Mouse (Mus musculus): ENCODE data around the gene Mtnr1b.

DNA sequence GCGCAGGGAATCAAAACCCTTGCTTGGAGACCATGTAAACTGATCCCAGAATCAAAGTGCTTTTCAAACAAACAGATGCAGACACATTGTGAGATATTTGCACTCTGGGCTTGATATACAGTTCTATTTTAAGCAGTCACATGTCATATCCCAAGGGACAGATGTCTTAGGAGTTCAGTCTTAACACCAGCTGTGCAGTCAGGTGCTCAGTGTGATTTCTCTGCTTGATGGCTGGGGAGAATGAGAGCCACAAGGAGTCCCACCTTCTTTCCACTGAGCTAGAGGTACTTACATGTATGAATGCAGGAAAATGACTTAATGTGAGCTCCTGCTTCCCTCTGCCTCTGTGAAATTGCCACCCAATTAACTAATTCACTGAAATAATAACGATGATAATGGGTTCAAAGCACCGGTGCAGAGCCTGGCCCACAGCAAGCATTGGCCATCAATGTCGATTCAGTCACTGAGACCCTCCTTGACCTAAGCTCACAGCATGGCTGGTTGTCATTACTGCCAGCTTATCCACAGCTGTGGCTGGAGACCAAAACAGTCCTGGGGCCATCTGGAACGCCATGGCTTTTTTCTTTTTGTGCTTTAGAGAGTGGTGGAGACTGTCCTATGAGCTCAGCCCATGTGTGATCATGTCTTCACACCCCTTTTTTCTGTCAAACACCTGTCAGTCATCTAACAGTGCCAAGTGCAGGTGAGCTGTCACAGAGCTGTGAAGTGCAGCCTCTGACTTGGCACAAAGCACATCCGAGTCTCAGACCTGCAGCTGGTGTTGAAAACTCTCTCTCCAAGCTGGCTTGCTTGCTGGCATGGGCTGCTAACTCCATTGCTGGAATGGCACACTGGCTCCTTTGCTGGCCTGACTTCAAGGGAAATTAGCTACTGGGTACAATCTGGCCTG lies 61.1 kb downstream of the Mtnr1b start:
- TF ChIP-seq CTCF (IDR thresholded peaks at IDR 0.05), result no peak
- no peak for TF ChIP-seq POLR2A (IDR thresholded peaks at IDR 0.05; ENCODE audit: insufficient read depth, low read depth, low read length)

Measured in heart, adult 2 months (tissue).